Mouse (Mus musculus) monocyte, adult 2 months (primary cell): ENCODE data around the gene Fut11.
A peak's percentile ranks its signal among the peaks of the same experiment; 100 is the strongest.

ENCODE experiments used
- DNase-seq, 2 experiments: peaks; one replicate each; pipeline ENCODE4 v3.0.0; 2022; ENCODE audit warnings: low spot score in 2 of 2, low read depth in 1 of 2

Fut11 gene

GRCm38 (mm10) chr14:20694884-20695760, at the start of gene Fut11:
Fut11 (plus strand) TSS chr14:20694968.
- peak; percentile 17 to 57 for DNase-seq

DNA sequence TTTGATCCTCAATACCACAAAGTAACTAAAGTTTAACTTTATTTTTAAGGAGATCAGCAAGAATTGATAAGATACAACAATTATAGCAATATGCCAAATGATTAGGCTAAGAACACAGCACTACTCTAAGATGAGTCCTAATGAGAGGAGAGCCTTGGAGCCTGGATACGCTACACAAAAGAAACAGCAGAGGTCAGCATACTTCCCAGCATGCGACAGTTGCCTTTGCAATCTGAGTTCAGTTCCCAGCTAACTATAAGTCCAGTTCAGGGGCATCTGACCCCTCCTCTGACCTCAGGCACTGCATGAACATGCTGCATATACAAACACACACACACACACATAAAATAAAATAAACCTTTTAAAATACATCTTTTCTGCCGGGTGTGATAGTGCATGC, 49.2 kb upstream of the Fut11 start:
- DNase-seq = no peak

- no peak for DNase-seq
These were observed 48.4 kb upstream of the Fut11 start for GRCm38 (mm10) chr14:20646381-20646780.

DNA sequence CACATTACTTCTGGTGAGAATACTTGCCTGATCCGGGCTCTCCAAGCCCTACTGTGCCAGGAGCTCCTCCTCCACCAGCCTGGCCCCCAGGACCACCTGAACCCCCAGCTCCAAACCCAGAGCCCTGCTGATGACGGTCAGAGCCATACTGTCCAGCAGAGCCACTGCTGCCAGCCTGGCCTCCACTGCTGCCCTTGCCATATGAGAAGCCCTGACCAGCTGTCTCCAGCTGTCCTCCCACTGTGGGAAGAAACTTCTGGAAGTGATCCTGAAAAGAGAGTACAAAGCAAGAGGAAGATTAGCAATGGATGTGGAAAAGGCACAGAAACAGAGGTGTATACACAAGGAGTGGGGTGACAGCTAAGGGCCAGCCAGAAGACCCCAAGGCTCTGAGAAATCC, 43.8 kb upstream of the Fut11 start:
- no peak for DNase-seq

DNA sequence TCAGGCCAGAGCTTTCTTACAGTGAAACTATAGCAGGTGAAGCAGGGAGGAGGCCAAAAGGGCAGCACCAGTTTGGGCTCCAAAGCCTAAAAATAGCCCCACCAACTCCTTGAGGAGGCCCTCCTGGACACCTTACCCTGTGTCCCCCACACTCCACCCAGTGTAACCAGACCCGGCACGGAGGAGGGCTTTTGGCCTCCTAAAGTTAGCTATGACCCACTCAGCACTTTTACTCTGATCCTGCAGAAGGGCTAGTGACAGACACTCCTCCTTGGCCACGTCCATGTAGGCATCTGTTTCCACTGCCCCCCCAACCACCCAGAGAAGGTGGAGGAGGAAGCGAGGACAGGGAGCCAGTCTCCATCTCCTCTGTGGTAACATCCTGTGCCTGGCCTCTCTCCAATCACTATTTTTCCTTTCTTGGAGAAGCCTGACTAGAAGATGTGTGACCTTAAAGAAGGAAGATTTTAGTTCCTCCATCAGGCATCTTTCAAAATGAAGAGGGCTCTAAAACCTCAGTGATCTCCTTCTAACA, 43.0 kb upstream of the Fut11 start:
- no peak for DNase-seq

GRCm38 (mm10) chr14:20654690-20655421, 39.9 kb upstream of the Fut11 start:
- DNase-seq = no peak

GRCm38 (mm10) chr14:20655731-20656130, 39.0 kb upstream of the Fut11 start:
- DNase-seq = no peak

GRCm38 (mm10) chr14:20656361-20656760, 38.4 kb upstream of the Fut11 start, which contains the start of gene Myoz1:
Myoz1 (minus strand) TSS chr14:20656540.
- no peak for DNase-seq

- no peak for DNase-seq
These were observed 36.4 kb upstream of the Fut11 start for GRCm38 (mm10) chr14:20658326-20658725.

- DNase-seq = no peak
These were observed 35.9 kb upstream of the Fut11 start for GRCm38 (mm10) chr14:20658902-20659301.

GRCm38 (mm10) chr14:20659687-20660086, 35.1 kb upstream of the Fut11 start:
- no peak for DNase-seq

DNA sequence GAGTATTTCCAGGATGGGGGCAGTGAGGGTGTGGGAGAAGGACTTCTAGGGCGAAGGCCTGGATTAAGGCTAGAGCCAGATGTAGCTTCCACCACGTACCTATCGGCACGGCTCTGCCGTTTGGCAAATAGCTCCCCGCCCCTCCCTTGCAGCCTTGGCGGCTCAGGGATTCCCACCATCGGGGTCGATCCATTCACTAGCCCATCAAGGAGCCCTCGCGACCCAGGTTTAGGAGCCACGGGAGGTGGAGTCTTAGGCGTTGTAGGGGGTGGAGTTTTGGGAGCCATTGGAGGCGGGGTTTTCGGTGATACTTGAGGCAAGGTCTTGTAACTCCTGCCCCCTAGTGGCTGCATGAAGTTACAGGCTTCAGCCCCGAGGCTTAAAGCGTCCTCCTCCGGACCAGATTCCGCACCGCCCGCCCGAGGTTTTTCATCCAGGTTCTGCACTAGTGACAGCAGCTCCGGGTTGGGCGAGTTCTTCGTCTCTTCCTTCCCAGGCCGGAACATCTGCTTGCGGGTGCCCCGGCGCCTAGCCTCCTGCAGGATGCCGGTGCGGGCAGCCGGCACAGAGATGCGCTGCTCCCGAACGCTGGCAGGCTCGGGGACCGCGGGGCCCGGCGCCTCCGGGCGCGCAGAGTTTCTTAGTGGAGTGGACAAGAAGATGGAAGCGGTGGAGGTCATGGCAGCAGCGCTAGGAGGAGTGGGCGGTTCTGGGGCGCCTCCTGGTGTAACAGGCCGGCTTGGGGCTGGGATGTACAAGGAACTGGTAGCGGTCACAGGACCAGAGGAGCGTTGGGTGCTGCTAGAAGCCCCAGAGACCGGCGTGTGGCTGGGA, 33.7 kb upstream of the Fut11 start:
- peak; percentile 78 to 79 for DNase-seq

DNA sequence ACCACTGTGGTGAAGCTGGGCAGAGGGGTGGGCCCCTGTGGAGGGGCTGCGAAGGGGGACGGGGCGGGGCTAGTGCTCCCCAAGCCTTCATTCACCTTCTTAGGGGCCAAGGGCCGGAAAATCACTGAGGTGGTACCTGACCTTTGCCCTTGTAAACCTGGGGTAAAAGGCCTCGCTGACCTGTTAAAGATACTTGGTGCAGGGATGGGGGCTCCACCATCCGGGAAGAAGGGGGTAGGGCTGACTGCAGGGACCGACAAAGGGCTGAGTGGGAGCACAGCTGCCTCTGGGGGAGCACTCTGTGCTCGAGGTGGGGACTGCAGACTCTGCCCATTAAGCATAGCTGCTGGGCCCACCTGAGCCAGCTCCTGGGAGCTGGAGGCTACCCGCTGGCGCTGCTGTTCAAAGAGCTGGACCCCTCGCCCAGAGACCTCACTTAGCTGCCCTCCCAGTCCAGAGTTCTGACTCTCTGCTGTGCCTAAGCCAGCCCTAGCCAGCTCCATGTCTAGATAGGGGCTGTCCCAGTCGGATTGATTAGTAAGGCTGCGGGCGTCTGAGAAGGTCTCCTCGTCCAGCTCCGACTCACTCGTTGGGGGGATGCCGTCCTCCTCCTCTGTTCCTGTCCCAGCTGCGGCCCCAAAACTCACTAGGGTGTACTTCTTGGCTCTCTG, 33.0 kb upstream of the Fut11 start:
- no peak for DNase-seq

- no peak for DNase-seq
These were observed 32.0 kb upstream of the Fut11 start for GRCm38 (mm10) chr14:20662740-20663139.

- no peak for DNase-seq
These were observed 31.2 kb upstream of the Fut11 start for GRCm38 (mm10) chr14:20663601-20664000.

GRCm38 (mm10) chr14:20664436-20664835, 30.3 kb upstream of the Fut11 start:
- DNase-seq = no peak

DNA sequence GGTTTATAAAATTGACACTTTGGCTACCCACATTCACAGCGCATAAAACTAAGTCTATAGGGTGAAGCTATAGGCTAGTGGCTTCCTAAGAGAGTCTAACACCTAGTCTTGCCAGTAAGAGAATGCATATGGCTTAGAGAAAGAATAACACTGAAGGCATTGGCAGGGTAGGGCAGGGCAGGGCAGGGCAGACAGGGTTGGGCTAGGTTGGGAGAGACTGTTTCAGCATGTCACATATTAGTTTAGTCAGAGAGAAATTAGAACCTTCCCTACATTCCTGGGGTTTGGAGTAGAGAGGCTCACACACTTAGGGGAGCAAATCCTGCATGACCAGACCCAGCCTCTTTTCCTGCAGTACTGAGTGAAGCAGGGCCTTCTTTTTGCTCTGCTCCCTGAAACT, 27.3 kb upstream of the Fut11 start:
- DNase-seq = no peak

GRCm38 (mm10) chr14:20668154-20668810, 26.5 kb upstream of the Fut11 start, which contains the start of gene Synpo2l:
Synpo2l (minus strand) TSS chr14:20668354.
- DNase-seq = no peak

- DNase-seq = no peak
These were observed 21.8 kb upstream of the Fut11 start for GRCm38 (mm10) chr14:20672990-20673389.

GRCm38 (mm10) chr14:20673735-20674063, 21.1 kb upstream of the Fut11 start:
- DNase-seq = no peak
